Mouse (Mus musculus) retina, adult 2 months (tissue): Measurements from ENCODE around the gene Tmem63a.
A peak's percentile ranks its signal among the peaks of the same experiment; 100 is the strongest.
"Not testable (repeated sequence)": the region's sequence is repeated elsewhere in the genome, so short reads cannot be mapped to it uniquely, and the experiment has no call there.

ENCODE experiments used
- DNase-seq: peaks from one replicate; pipeline ENCODE4 v3.0.0-alpha.2; 2012; ENCODE audit warnings: low read depth, low spot score

The Tmem63a gene

DNA sequence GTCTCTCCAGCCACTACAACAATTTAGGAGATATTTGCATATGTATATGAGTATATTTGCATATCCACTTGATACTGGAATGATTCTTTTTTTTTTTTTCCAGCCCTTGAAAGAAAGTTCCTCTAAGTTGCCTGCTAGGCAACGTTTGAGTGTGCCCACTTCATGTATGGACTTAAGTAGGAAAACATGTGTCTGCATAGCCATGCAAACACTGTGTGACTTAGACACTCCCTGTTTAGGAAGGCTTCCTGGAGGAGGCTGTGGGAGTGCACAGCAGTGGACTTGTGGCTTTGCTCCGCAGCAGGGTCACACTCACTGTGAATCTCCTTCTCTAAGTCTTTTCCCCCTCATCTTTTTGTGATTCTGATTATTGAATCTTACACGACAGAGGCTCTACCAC lies 16.7 kb downstream of the Tmem63a start:
- DNase-seq: no peak

DNA sequence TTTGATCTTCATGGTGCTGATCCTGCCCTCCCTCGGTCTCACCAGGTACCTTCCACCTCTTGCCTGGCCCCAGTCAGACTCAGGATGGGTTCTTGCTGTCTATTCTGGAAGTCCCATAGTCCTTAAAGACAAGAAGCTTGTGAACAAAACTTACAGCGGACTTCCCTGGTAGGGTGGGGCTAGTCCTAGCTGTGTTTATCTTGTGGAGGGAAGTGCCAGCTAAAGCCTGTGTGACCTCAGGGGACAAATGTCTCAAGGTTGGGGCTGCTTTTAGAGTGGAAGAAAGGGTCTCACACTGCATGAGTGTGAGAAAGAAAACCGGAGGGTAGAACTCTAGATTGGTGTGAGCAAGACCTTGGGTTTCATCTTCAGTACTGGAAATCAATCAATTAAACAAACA lies 23.6 kb downstream of the Tmem63a start:
- DNase-seq: no peak

DNA sequence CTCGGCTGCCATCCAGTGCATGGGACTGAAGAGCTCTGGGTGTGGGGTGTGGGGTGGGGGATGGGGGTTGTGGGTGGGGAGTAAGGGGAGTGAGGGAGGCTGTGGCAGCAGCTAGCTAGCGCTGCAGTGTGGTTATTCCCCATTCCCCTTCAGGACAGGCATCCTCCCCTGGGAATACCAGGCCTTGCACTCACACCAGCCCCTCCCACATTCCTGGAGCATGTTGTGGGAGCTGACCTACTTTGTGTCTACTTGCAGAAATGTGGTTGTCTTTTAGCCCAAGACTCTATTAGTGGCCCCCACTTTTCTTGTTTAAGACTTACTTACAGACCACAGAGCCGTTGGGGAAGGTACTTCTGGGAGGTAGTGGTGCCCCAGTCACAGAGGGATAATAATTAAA lies 24.4 kb downstream of the Tmem63a start:
- no peak for DNase-seq

DNA sequence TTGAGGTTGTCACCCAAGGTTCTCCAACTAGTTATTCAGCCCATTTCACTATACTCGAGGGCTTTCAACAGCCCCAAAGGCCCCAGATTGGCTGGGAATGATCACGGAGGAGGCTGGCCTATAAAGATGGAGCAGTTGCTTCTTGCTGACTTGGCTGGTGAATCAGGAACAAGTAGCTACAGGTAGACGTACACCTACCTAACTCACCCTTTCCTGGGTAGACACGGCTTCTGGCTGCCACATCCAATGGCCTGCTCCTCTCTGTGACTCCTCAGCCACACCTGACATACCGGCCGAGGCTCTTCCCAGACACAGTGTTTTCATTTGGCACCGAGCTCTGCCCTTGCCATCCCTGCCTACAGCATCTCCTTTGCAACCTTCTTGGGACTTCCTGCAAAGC lies 25.1 kb downstream of the Tmem63a start:
- DNase-seq: no peak

DNA sequence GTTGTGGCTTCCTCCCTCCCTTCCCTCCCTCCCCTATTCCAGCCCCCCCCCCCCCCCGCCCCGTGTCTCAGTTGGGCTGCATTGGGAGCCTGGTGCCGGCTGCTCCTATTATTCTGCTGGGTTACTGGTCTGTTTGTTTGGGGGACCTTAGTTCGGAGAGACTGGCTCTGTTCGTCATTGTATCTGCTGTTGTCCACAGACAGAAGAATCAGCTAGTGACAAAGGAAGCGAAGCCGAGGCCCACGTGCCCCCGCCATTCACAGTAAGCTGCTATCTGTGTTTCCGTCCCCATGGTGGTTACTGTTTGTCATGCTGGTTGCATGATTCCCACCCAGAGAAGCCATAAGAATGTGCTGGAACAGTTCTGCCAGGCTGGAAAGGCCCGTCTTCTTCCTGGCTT lies 30.8 kb downstream of the Tmem63a start:
- no peak for DNase-seq

DNA sequence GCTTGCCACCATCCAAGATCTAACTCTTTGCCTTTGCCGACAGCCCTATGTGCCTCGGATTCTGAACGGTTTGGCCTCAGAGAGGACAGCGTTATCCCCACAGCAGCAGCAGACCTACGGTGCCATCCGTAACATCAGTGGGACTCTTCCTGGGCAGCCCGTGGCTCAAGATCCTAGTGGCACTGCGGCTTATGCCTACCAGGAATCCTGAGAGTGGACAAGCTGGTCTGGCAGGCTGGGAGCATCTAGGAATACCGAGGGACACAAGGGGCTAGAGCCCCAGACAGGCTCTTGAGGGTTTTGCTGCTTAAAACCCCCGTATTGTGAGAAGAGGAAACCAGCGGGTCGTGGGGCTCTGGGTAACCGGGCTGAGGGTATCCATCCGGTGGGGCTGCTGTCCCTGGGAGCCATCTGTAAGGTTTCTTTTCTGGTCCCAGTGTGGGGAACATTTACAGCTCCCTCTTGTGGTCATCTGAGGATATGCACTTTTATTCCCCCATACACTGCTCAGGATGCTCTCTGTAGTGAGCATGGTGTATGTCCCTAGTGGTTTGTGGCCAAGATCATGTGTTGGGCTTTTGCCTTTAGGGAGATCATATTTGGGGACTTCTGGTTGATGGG lies 32.1 kb downstream of the Tmem63a start:
- peak; percentile 25 for DNase-seq

DNA sequence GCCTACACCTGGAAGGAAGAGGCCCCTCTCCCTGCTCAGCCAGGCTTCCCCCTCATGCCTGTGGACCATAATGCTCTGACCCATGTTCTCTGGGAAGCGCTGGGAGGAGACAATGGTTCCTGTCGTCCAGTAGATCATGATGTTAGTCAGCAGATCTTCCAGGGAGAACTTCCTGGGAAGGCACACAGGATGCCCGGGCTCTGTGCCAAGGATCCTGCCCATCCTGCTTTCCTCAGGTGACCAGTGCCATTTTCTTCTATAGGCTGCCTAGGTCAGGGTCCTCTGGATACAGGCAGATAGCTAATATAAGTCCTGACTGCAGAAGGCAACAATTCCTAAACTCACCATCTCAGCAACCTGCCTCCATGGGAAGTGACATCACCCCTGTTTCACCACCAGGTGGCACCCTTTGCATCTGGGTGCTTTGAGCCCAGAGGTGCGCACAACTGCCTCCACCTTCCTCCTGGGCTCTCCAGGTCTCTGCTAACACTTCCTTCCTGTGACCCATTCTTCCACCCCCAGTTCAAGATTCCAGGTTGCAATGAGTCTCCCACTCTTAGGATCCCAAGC lies 34.1 kb downstream of the Tmem63a start:
- DNase-seq: no peak

DNA sequence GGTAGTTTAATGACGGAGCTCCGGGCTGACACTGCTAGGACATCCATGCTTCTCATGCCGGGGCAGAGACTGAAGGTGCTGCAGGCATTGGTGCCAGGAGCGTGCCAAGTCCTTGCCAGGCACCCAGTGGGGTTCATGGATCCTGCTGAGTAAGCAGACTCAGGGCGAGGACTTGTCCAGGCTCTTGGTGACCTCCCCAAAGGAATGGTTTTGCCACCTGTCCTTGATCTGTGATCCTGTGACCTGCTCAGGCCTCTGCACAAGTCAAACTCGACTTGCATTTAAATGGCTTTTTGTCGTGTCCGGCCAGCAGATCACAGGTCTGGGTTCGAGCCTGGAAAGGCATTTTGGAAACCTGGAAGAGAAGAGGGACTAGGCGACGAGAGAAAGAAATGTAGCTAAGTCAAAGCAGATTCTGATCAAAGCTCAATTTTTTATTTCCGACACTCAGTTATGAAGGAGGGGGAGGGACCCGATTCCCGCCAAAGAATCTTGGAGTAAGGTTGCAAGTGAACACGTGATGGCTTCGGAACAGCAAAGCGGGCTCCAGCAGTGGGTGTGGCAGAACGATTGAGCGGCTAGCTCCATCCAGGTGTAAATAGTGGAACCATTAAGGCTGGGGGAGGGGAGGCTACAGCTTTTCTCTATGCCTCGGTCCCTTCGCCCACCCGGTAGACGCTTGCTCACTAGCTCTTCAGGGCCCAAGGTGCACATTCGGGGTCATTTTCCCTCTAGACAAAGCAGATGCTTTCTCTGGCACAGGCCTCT lies 37.5 kb downstream of the Tmem63a start:
- no peak for DNase-seq

DNA sequence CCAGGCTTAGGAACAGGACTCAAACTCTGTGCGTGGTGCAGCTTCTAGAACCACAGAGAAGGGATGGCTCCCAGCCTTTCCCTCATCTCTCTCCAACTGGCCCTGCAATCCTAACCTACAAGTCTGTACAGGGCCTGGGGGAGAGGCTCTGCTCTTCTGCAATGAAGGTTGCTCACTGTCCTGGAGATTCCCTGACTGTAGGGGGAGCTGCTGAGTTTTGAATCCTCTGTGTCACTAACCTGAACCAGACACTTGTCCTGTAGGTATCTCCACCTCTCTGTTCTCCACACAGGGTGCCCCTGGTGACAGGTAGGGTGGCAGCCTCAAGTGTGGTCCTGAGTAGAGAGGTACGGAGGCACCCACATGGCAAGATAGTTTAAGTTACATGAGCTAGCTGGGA lies 38.3 kb downstream of the Tmem63a start:
- no peak for DNase-seq

DNA sequence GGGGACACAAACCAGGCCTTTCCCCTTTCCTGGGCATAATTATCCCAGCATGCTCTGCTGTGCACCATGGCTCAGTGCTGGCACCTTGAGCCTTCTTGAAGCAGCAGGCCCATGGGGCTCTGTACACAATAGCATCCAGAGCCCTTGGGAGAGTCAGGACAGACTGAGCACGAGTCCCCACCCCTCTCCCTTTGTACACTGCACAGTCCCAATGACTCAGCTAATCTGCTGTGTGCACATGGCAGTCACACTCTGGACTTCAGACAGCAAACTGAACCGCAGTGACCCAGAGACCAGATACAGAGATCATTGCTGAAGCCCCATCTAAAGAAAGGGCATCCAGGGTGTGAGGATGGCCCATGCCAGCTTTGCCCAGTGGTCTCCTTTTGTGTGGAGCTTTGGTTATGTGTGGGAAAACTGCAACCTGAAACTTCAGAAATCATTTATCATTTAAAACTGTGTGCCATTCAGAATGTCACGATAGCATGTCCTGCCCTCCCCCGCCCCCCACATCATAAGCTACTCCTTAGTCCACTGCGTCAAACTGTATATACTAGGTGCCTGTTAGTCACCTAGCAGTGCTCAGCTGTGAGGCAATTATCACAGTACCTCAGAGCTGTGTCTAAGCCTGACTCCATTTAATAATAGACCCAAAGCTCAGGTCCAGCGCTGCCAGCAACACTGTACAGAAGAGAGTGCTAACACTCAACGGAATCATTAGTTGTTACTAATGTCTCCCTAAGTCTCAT lies 39.3 kb downstream of the Tmem63a start:
- DNase-seq: not testable (repeated sequence)

DNA sequence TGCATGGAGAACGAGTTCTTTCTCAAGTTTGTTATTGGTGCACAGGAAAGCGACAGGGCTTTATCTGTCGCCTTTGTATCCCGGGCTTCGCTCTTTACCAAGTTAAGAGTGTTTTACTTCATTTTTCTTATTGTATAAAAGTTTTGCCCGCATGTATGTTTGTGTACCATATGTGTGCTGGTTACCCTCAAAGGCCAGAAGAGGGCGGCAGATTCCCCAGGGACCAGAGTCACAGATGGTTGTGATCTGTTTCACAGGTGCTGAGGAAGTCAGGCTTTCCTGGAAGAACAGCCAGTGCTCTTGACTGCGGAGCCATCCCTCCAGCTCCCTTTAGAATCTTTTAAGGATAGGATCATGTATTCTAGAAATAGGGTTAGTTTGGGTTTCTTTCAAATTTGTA lies 44.6 kb downstream of the Tmem63a start:
- DNase-seq: no peak

DNA sequence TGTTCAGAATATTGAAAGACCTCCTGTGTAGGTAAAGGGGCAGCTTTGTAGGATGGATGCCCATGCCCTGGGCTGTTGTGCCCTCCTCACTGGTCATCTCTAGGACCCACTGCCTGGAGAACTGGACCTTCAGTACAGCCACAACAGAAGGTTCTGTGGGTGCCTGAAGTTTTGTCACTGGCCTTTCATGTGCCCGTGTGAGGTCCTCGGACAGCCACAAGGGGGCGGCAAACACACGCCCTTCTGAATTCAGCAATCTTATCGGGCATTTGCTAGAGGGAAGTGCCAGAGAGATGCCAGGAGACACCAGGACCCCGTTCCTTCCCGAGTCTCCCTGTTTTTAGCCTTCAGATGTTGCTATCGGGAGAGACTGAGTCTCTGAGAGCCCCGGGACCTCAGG lies 45.6 kb downstream of the Tmem63a start:
- peak; percentile 54 for DNase-seq

DNA sequence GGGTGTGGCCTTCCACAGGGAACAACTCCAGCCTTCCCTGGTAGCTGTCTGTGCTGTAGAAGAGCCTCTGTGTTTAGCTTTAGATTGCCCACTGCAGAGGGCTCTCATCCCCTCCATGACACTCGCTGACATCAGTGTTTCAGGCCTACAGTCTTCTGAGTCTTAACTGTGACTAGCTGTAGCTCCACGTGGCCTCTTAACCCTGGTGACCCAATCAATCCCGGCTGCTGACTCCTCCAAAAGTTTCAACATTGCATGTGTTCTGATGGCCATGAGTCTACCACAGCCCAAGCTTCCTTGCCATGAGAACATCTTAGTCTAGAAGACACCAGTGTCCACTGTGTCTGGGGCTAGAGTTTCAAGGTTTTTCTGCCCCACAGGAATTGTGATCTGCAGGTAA lies 48.5 kb downstream of the Tmem63a start:
- no peak for DNase-seq

DNA sequence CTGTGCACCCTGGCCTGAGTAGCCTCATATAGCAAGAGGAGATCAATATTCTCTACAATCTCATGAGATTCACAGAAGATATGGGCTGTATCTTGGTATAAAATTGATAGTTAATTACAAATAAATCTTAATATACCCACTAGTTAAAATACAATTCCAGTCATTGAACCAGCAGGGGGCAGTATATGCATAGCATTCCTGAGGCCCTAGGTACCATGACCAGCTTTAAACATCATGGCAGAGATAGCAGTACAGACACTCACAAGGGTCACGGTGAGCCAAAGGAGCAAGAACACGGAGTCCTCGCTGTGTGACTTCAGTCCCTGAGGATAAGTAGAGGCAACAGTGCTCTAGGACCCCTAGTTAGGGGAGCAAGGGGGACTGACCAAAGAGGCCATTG lies 50.0 kb downstream of the Tmem63a start:
- DNase-seq: no peak

DNA sequence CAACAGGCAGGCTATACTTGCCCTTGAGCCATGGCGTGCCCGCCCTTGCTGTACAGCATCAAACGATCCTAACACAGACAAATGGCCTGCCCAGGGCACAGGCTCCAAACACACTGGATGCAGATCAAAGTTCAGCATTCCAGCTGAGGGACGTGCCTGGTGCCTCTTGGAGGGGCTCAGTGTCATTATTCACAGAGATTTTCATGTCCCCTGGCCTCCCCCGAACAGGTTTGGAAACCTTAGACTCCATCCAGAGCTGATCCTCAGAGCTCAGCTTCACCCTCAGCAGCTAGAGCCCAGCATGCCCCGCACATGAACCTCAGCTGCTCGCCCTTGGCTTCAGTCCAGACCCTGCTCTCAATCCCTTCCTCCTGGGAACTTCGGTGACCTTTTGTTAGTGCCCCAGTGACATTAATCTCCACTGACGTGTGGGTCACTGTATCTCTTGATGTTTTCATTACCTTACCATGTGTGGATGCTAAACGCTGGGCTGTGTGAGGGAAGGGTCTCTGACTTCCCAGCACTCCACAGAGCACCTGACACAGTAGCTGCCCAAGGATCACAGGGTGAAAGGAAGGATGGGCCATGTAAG lies 58.5 kb downstream of the Tmem63a start:
- DNase-seq: no peak

DNA sequence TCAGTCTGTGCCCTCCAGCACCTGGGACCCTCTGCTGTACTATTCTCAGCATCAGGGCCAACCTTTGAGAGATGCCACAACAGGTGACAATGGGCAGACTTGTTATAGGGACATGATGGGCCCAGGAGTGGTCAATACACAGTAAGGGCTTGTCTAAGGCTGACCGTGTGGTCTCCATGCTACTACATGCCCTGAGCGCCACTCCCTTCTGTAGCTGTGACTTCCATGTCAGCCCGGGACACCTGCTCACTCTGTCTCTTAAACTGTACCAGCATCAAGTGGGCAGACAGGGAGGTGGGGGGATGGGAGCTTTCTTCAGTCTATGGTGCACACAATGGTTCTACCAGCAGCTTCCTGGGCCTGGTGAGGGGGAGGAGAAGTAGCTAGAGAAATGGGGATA lies 59.1 kb downstream of the Tmem63a start:
- no peak for DNase-seq

DNA sequence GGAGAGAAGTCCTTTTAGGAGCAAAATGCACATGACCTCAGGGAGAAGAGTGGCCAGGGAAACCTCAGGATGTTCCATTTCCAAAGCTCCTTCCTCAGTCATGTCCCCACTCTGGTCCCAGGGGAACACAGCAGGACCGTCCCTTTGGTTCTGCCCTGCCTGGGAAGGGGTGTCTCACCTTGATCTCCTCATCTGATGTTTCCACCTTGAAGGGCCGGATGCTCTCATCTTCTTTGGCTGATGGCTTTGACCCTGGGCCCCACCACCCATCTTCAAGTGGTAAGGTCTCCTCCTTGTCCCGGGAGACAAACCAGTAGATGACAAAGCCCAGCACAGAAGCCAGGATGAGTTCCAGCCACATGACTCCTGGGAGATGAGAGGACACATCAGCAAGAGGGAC lies 59.5 kb downstream of the Tmem63a start:
- DNase-seq: no peak

DNA sequence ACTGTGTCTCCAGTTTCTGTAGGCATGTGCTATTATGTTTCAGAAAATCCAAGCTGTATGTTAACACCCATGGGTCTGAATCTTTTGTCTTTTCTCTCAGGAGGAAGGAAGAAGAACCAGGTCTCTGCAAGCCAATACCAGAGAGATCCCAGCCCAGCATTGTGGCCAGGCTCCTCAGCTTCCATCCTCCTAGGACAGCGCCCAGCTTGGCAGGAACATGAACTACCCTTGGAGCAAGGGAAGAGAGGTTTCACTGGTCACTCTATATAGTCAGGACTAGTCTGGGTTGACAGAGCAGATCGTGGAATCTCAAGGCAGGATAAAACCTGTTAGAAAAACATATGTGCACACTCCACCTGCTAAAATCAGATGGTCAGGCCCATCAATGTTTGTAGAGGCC lies 61.6 kb downstream of the Tmem63a start:
- no peak for DNase-seq

DNA sequence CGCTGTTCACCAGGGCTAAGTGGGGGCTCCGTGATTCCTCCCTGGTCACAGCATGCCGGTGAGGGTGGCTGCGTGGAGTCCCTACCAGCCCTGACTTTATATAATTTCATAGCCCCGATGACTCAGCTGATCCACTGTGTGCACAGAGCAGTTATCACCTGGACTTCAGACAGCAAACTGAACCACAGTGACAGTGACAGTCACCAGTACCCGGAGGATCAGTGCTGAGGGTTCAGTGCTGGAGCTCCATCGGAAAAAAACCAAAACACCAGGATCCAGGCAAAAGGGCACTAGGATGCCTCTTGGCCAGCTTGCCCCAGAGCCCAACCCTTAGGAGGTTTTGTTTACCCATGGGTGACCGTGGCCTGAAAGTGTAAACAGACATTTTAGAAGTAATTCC lies 63.2 kb downstream of the Tmem63a start:
- no peak for DNase-seq

DNA sequence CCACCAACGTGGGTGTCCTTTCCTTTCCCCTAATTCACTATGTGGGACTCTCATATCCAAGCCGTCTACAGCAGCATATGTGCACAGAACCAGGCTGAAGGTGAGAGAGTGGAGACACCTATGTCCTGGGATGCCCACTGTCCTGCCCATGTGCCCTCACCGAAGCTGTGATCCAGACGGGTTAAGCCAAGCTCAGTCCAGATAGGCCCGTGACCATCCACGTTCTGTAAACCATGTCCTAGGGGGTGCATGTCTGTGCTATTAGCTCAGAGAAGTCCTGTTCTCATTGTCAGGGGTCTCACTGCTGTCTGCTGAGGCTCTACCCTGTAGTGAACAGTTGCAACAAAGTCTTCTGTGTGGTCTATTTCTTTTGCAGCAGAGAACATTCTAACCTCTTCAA lies 65.7 kb downstream of the Tmem63a start:
- no peak for DNase-seq

DNA sequence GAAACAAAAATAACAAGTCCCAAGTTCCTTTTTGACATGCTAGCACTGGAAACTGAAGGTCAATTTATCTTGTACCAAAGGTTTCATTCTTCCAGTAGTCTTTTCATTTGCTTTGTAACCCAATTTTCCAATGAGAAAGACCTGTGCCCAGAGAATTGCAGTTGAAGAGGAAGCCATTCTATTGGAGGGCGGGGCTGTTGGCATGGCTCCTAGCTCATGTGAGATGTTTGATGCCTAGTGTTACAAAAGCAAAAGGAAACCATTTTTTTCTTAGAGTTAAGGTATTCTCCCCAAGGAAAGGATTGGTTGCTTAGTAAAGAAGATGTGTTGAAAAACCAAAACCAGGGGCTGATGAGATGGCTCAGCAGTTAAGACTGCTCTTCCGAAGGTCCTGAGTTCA lies 66.1 kb downstream of the Tmem63a start:
- DNase-seq: no peak

DNA sequence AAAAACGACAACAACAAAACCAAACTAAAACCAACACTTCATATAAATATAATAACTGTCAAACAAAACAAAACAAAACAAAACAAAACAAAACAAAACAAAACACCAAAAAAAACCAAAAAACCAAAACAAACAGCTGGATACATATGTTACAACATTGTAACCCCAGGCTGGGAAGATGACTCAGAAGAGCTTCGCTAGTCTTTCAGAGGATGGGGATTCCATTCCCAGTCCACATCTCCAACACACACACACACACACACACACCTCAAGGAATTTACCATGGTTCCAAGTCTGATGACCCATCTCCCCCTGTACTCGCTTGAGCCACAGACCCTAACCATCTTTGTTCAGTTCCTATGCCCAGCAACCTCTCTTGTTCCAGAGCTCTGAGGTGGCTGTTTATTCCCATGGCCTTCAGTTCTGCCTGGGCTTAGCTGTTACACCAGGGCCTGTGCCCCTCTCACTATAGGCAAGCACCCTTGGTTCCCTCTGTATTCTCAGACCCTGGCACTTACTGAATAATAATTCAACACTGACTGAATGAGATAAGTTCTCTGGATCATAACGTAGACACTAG lies 67.0 kb downstream of the Tmem63a start:
- DNase-seq: no peak
